Mouse (Mus musculus) heart, adult 18-20 months (tissue): ENCODE measurements around the gene Osmr. TPM values are rescaled to one million over a fixed set of nuclear protein-coding genes. Genes with fewer than 3 reads are reported as not detected.
"Not testable (repeated sequence)": the region's sequence is repeated elsewhere in the genome, so short reads cannot be mapped to it uniquely, and the experiment has no call there.

Experiments
- DNase-seq, 2 experiments: peaks; one replicate each; pipeline ENCODE4 v3.0.0; 2021 to 2022; ENCODE audit warnings: mixed read lengths in 1 of 2
- total RNA-seq, 2 experiments: library from RNA; stranded (reverse); gene quantifications; 2 replicates each; pipeline ENCODE4 v1.2.3; 2021

Osmr gene
- total RNA-seq, 2 experiments from 2014 or later: 9.7 to 11.1 TPM

DNA sequence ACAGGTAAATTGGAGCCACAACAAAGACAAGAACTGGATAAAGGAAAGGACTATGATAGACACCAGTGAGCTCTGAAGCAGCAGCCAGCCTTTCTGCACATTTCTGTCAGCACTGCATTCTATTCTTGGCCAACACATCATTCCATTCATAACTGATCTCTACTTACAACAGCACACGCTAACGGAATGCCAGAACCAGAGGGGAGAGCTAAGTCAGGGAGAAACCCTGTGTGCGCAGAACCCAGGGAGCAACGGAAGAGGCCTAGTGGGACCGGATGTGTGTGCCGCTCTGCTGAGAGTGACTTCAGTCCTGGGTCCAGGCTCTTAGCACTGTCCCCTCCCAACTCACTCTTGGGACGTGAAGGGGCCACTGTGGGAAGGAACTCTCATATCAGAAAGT is 13.2 kb downstream of the Osmr start:
- peak; percentile 55 to 68 for DNase-seq

DNA sequence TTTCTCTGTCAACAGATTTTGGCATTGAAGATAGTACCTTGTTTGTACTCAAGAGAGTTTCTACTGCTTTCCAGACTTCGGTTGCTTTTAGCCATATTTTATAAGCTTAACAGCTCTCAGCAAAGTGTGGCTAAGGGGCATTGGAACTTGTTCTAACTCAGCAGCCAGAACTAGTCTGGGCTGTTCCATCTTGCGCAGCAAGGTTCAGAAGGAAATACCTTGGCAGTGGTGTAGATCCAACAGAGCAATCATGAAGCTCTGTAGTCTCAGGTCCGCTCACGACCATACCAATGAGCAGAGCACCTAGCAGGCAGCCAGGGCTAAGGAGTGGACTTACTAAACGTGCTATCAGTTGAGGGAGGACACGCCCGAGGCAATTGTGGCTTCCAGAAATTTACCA is 15.0 kb downstream of the Osmr start:
- DNase-seq: no peak

DNA sequence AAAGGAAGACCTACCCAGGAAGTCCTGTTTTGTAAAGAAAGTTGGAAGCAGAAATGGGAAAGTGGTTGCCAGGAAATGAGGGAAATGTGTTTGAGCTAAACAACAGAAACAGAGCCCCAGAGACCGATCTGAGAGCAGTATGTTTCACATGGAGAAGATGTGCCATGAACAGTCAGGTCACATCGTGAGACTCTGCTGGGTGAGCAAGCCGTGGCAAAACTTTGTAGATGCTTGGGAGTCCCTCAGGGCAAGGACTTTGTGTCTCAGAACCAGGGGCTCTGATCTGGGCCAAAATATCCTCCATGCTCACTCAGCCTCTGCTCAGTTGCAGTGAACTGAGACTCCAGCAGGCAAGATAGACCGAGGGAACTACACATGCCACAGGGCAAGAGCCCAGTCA is 15.9 kb downstream of the Osmr start:
- peak in 1 of 2 experiments; percentile 23 for DNase-seq

DNA sequence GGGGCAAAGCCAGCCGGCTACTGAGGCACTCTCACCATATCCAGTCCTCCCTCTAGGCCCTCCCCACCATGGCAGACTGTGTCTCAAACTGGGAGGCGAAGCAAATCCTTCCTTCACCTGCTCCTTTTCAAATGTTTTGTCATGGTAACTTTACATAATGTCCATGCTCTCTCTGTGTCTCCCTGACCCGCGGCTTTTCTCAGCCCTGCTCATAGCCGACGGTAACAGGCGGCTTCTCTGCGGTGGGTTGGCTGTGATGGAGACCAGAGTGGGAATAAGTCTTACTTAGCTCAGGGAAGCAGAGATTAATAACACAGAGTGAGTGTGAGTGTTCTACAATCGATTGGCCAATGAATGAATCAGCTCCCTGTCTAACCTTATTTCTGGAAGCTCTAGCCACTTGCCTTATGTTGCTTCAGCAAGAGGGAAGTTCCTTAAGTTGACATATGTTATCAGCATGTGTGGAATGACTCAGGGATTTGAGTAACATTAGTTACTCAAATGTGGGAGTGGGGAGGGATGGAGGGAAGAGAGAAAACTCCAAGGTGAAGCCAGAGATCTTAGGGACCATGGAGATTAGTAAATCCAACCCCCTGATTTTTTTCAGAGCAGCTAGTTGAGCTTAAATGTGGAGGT is 17.4 kb downstream of the Osmr start:
- no peak for DNase-seq

DNA sequence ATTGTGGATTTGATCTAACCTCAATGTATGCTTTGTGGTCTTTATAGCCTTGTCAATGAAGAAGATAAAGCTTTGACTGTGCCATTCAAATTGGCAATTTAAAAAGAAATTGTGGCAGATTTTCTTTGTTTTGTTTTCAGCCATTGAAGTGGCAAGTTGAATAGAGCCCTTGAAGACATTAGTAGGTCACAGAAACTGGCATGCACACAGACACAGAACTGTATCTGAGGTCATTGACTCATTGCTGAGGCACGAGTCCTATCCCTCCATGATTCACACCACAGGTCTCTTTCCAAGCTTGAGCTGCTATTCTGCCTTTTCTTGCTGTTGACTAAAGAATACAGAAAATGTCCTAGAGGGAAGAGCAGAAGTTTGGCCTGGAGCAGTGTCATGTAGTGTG is 24.9 kb downstream of the Osmr start:
- peak in 1 of 2 experiments; percentile 44 for DNase-seq

DNA sequence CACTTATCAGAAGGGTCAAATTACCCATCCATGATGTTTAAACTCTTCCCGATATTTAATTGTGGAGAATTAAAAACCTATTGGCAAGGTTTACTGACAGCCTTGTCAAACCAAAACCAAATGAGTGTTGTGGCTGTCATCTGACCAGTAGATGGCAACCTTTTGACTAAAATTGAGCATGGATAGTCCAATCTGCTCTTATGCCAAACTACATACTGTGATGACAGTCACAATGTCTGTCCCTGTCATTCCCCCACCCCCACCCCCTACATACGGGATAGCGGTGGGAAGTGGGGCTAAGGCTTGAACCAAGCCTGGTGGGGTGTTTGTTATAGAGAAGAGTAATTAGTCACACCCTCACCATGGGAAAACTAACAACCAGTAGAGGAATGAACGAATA is 34.6 kb downstream of the Osmr start:
- peak; percentile 28 to 57 for DNase-seq

DNA sequence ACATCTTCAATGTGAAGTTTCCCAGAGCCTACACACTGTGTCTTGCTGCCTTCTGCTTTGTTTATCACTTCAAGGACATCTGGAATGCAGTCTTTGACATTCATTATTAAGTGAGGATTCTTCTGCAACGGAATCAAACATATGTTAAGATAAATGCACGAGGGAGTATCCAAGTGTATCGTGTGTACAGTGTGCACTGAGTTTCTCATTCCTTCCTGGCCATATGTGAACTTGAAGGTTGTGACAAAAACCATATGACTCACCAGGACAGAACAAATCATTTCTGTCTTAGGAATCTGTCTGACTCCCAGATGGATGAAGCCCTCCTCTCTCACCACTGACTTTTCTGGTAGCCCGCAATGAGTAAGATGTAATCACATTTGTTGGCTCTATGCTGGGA is 59.0 kb downstream of the Osmr start:
- DNase-seq: no peak

DNA sequence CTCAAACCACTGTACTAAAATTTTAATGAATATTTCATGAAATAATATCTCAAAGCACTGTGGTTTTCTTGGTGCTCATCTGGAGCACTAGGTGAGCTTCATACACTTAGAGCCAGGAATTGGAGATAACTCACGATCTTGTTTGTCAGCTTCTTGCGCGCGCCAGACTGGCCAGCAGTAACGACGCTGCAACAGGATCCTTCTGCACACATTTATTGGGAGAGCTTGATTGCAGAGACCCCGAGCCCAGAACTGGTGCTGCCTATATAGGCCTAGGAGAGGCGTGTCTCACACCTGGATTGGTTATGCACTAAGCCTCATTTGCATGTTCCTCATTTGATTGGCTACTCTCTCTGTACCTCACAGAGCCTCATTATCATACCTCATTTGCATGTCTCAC is 73.6 kb downstream of the Osmr start:
- not testable (repeated sequence) for DNase-seq

DNA sequence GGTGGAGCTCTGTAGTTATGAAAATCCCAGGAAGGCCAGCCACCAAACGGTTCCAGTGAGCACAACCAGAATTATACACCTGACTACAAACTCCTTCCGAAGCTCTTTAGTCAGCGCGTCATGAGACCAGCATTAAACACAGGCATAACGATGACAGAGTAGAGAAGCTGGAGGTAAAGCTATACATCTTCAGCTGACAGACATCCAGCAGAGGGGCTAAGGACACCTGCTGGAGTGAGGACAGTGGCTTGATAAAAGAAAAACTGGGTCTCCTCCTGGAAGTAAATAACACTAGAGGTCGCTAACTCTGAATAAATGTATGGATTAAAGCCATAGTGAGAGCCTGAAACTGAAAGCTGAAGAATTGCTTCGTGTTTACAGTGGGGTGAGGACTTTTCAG is 81.9 kb downstream of the Osmr start:
- no peak for DNase-seq

DNA sequence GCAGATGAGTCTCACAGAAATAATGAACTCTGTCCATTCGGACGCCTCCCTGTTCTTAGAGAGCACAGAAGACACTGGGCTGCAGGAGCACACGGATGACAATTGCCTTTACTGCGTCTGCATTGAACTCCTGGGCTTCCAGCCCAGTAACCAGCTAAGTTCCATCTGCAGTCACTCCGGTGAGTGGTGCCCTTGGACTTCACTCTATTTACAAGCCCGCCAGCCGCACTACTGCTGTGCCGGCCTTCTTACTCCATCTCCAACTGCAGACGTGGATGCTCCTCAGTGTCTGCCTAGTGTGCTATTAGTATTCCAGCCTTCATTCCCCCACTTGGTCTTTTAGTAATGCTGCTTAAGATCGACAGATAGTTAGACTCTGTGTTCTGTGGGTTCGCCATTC is 83.1 kb downstream of the Osmr start:
- no peak for DNase-seq

DNA sequence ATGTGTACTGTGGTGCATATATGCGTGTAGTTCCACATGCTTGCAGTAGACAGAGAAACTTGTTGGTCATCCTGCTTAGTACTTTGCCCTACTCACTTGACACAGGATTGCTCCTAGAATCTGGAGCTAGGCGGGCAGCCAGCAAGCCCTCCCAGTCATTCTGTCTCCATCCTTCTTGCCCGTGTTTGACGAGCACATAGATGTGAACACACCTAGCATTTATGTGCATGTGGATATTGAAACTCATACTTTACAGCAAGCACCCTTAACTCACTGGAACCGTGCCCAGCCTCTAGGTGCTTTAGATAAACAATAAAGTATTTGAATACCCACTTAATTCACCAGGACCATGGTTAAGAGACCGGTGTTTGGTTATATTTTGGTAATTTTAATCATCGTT is 84.8 kb downstream of the Osmr start:
- no peak for DNase-seq

DNA sequence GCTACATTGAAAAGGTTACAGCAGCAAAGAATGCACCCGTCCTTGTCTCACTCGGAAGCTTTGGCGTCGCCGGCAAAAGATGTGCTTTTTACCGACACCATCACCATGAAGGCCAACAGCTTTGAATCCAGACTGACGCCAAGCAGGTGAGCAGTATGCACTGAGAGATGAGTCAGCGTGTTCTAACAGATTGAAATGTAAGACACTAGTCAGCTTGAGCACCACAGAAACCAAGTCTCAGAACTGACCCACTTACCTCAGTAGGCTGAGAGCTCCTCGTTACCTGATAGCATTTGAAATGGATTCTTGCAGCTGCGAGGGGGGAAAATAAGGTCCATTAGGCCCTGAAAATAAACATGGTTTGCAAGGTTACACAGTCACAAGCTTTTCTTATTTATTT is 87.5 kb downstream of the Osmr start:
- DNase-seq: no peak

DNA sequence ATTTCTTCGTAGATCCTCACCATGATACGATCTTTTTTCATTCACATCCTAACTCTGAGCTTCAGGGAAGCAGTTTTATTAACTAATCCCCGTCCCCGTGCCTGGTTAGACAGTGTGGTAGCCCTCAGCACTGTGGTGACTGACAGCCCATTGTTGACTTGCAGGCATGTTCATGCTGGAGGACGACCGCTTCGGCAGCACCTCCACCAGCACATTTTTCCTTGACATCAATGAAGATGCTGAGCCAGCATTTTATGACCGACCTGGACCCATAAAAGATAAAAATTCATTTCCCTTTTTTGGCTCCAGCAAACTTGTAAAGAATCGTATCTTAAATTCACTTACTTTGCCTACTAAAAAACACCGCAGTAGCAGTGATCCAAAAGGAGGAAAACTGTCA is 88.6 kb downstream of the Osmr start:
- DNase-seq: no peak

DNA sequence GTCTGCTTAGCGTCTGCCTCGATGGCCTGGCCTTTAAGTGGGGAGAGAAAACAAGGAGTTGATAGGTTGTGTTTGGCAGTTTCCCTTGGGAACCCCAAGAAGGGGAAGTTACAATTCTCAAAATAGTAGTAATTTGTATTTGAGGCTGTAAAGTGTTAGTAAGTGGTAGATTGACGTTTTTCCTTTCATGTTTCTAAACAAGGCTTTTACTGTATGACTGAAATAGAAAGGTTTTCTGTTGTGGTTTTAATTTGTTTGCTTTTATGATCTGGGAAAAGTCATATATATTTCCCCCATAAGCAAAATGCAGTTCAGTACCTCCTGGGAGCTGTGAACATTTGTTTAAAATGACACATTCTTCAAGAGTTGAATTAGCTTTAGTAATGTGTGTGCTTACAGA is 102.5 kb downstream of the Osmr start:
- no peak for DNase-seq

Other genes starting within 250 kb of the Osmr start
- 10 to 100 TPM; 11.6 to 13.1 TPM for gene Rictor, start 166.6 kb downstream of the Osmr start, total RNA-seq
- gene Lifr, start 215.6 kb upstream of the Osmr start, total RNA-seq: 10 to 100 TPM; 49.9 to 61.3 TPM